Mouse (Mus musculus) testis, adult 2 months (tissue): ENCODE measurements around the gene Sema3b. TPM values are rescaled to one million over a fixed set of nuclear protein-coding genes. Genes with fewer than 3 reads are reported as not detected.

Experiments
- H3K27ac ChIP-seq: fragments of 200-500 bp; 2 replicates; pipeline ENCODE4 v1.5.1; 2012; ENCODE audit warnings: low read depth, low read length; ENCODE audit not compliant: control insufficient read depth, insufficient read depth
- H3K27me3 ChIP-seq: fragments of 200-500 bp; 2 replicates; pipeline ENCODE4 v1.6.1; 2012; ENCODE audit warnings: mild to moderate bottlenecking, low read length, moderate library complexity; ENCODE audit not compliant: control insufficient read depth, insufficient read depth
- H3K36me3 ChIP-seq: fragments of 200-500 bp; 2 replicates; pipeline ENCODE4 v1.6.1; 2012; ENCODE audit warnings: mild to moderate bottlenecking, low read length; ENCODE audit not compliant: control insufficient read depth, insufficient read depth
- H3K4me1 ChIP-seq: fragments of 200-500 bp; 2 replicates; pipeline ENCODE4 v1.6.1; 2012; ENCODE audit warnings: low read length; ENCODE audit not compliant: control insufficient read depth, insufficient read depth
- H3K4me3 ChIP-seq: fragments of 200-500 bp; 2 replicates; pipeline ENCODE4 v1.5.1; 2012; ENCODE audit warnings: low read depth, mild to moderate bottlenecking, low read length, moderate library complexity, mixed read lengths; ENCODE audit not compliant: control insufficient read depth
- CTCF ChIP-seq: fragments of 200-500 bp; IDR thresholded peaks from 2 replicates; pipeline ENCODE4 v1.5.1; 2012; ENCODE audit warnings: low read depth, mild to moderate bottlenecking, inconsistent platforms, low read length, moderate library complexity; ENCODE audit not compliant: control insufficient read depth, insufficient read depth, insufficient replicate concordance
- POLR2A ChIP-seq: fragments of 200-500 bp; IDR thresholded peaks from 2 replicates; pipeline ENCODE4 v1.6.1; 2012; ENCODE audit warnings: low read depth, mild to moderate bottlenecking, inconsistent platforms, low read length, moderate library complexity; ENCODE audit not compliant: control insufficient read depth
- polyA plus RNA-seq: library from polyadenylated mRNA; depleted of rRNA; stranded (reverse); fragments of >200 nt; gene quantifications from 2 replicates; pipeline ENCODE4 v1.2.3, GENCODE M21; 2012

Sema3b gene
- polyA plus RNA-seq, 1 experiment: 2.1 TPM

- Histone ChIP-seq H3K36me3 (no peaks in the 10 kb centered on the region), H3K27ac (no peak overlapping the region), H3K27me3 (no peaks in the 10 kb centered on the region), H3K4me3 (no peak overlapping the region), H3K4me1 (peaks cover 15% of the 10 kb centered on the region)
- TF ChIP-seq POLR2A: no peak
- TF ChIP-seq CTCF: no peak
These were observed 10.6 kb downstream of the Sema3b start for GRCm38 (mm10) chr9:107598385-107598784.

- Histone ChIP-seq H3K27me3 (no peaks in the 10 kb centered on the region), H3K27ac (no peak overlapping the region), H3K36me3 (no peaks in the 10 kb centered on the region), H3K4me1 (peaks cover 8% of the 10 kb centered on the region), H3K4me3 (no peak overlapping the region)
- TF ChIP-seq POLR2A (no peak), CTCF (no peak)
These were observed 12.1 kb downstream of the Sema3b start for GRCm38 (mm10) chr9:107596619-107597569.

GRCm38 (mm10) chr9:107594281-107595062 is 14.6 kb downstream of the Sema3b start:
- H3K27ac ChIP-seq: no peak overlapping the region
- no peaks in the 10 kb centered on the region for H3K36me3 ChIP-seq

GRCm38 (mm10) chr9:107593101-107593976 is 15.7 kb downstream of the Sema3b start:
- Histone ChIP-seq H3K27ac (no peak overlapping the region), H3K27me3 (no peaks in the 10 kb centered on the region)
- TF ChIP-seq POLR2A: no peak
- TF ChIP-seq CTCF: no peak

More at GRCm38 (mm10) chr9:107594281-107595062, 14.6 kb downstream of the Sema3b start:
- no peaks in the 10 kb centered on the region for H3K27me3 ChIP-seq
- peaks cover 4% of the 10 kb centered on the region for H3K4me1 ChIP-seq
- no peak overlapping the region for H3K4me3 ChIP-seq
- TF ChIP-seq CTCF (no peak), POLR2A (no peak)

GRCm38 (mm10) chr9:107590773-107591060 is 18.3 kb downstream of the Sema3b start:
- Histone ChIP-seq H3K4me1 (peaks cover 6% of the 10 kb centered on the region), H3K27me3 (no peaks in the 10 kb centered on the region), H3K36me3 (no peaks in the 10 kb centered on the region), H3K27ac (no peak overlapping the region), H3K4me3 (no peak overlapping the region)
- TF ChIP-seq CTCF: no peak
- TF ChIP-seq POLR2A: no peak

More at GRCm38 (mm10) chr9:107593101-107593976, 15.7 kb downstream of the Sema3b start:
- H3K4me3 ChIP-seq: no peak overlapping the region
- no peaks in the 10 kb centered on the region; the same call in 1 of the 2 replicates for H3K4me1 ChIP-seq
- no peaks in the 10 kb centered on the region for H3K36me3 ChIP-seq

- H3K36me3 ChIP-seq: no peaks in the 10 kb centered on the region
- no peaks in the 10 kb centered on the region for H3K27me3 ChIP-seq
- TF ChIP-seq POLR2A: no peak
- no peak for TF ChIP-seq CTCF
- no peak overlapping the region for H3K4me3 ChIP-seq
- H3K27ac ChIP-seq: no peak overlapping the region
- peaks cover 6% of the 10 kb centered on the region for H3K4me1 ChIP-seq
These were observed 18.8 kb downstream of the Sema3b start for GRCm38 (mm10) chr9:107590058-107590772.
